Mouse (Mus musculus): ENCODE data around the gene Lhx4.

DNA sequence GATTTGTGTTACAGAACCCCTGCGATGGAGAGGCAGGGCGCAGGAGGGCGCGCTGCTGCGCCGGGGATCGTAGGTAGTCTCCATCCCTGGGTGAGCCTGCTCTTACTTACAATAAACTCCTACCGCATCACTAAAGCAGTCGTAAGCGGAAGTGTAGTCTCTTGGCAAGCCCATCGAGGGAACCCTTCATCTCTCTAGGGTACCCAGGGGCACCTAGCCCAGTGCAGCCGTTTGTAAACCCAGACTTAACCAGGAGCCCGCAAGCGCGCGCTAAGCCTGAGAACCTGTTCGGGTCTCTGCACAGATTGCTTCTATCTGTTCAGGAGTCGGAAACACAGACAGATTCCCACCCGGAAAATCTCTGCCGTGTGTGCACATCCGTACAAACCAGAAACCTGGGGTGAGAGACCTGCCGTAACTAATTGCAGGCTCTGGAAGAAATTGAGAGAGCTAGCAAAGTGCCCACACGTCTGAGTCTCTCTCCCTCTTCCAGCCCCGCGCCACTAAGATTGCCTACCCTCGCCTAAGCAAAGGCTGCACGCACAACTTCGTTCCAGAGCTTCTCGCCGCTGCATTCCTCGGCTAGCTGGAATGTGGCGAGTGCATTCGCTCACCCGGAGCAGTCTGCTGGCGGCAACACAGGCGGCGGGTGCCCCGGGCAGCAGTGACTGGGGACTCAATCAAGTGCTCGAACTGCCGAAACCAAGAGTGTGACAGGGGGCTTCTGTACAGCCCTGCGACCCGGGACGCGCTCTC lies 10.7 kb downstream of the Lhx4 start:
- no peak for TF ChIP-seq POLR2A (IDR thresholded peaks at IDR 0.05; ENCODE audit: low read depth, low read length)
- TF ChIP-seq CTCF (IDR thresholded peaks at IDR 0.05; ENCODE audit: extremely low read depth, insufficient read length, insufficient replicate concordance, low read depth, low read length), result no peak
